Mouse (Mus musculus) cerebellum, adult 2 months (tissue): Measurements from ENCODE around the gene Tmem184b.

ENCODE experiments used
- CTCF ChIP-seq: fragments of 200-500 bp; IDR thresholded peaks from 2 replicates; pipeline ENCODE4 v1.5.1; 2011; ENCODE audit warnings: low read depth, mild to moderate bottlenecking, control low read depth, low read length, moderate library complexity, borderline replicate concordance; ENCODE audit not compliant: insufficient read depth
- POLR2A ChIP-seq: fragments of 200-500 bp; IDR thresholded peaks from 2 replicates; pipeline ENCODE4 v1.6.1; 2011; ENCODE audit warnings: low read length, control low read depth, borderline replicate concordance; ENCODE audit not compliant: insufficient read depth

GRCm38 (mm10) chr15:79418677-79419076 is 15.3 kb upstream of the Tmem184b start:
- TF ChIP-seq CTCF: no peak
- TF ChIP-seq POLR2A: no peak
